Mouse (Mus musculus) MEL (cell line): ENCODE measurements around the gene Cers6. TPM values are rescaled to one million over a fixed set of nuclear protein-coding genes. Genes with fewer than 3 reads are reported as not detected.

Experiments
- DNase-seq: peaks from one replicate; pipeline ENCODE4 v3.0.0; 2011; ENCODE audit warnings: low read depth, low spot score
- H3K27ac ChIP-seq: 2 replicates; pipeline ENCODE4 v1.5.1; 2012; ENCODE audit warnings: low read depth, mild to moderate bottlenecking, control low read depth, low read length, moderate library complexity; ENCODE audit not compliant: control insufficient read depth
- H3K27me3 ChIP-seq, 2 experiments: fragments of 150-350 bp in 1 of 2; sonication (generic) in 1 of 2; 2 replicates each; pipeline ENCODE4 v1.6.1; 2012; ENCODE audit warnings: low read length in 2 of 2, mild to moderate bottlenecking in 2 of 2, improper control_type of control experiment in 1 of 2, moderate library complexity in 1 of 2; ENCODE audit not compliant: insufficient read depth in 2 of 2, control insufficient read depth in 1 of 2
- H3K36me3 ChIP-seq, 2 experiments: 2 replicates each; pipeline ENCODE4 v1.6.1; 2012 to 2014; ENCODE audit warnings: low read length in 2 of 2, improper control_type of control experiment in 1 of 2, inconsistent platforms in 1 of 2, mild to moderate bottlenecking in 1 of 2; ENCODE audit not compliant: insufficient read depth in 2 of 2, control insufficient read depth in 1 of 2
- H3K4me1 ChIP-seq, 2 experiments: fragments of 150-350 bp in 1 of 2; sonication (generic) in 1 of 2; 2 replicates each; pipeline ENCODE4 v1.6.1; 2012; ENCODE audit warnings: low read length in 2 of 2, improper control_type of control experiment in 1 of 2, mild to moderate bottlenecking in 1 of 2; ENCODE audit not compliant: insufficient read depth in 2 of 2, control insufficient read depth in 1 of 2
- H3K4me3 ChIP-seq, 2 experiments: fragments of 150-350 bp in 1 of 2; sonication (generic) in 1 of 2; 2 replicates each; pipeline ENCODE4 v1.5.1; 2012; ENCODE audit warnings: low read depth in 2 of 2, low read length in 2 of 2, mild to moderate bottlenecking in 2 of 2, moderate library complexity in 2 of 2, control low read depth in 1 of 2, improper control_type of control experiment in 1 of 2; ENCODE audit not compliant: control insufficient read depth in 1 of 2, insufficient read depth in 1 of 2
- H3K79me2 ChIP-seq: 2 replicates; pipeline ENCODE4 v1.6.1; 2012; ENCODE audit warnings: mild to moderate bottlenecking, low read length, moderate library complexity; ENCODE audit not compliant: control insufficient read depth, poor library complexity, insufficient read depth
- H3K9ac ChIP-seq: 2 replicates; pipeline ENCODE4 v1.6.1; 2012; ENCODE audit warnings: low read depth, mild to moderate bottlenecking, control low read depth, low read length, moderate library complexity; ENCODE audit not compliant: control insufficient read depth, poor library complexity, severe bottlenecking
- H3K9me3 ChIP-seq: fragments of 150-350 bp; sonication (generic); replicated peaks from 2 replicates; pipeline ENCODE4 v1.6.1; 2012; ENCODE audit warnings: mild to moderate bottlenecking, low read length, improper control_type of control experiment, moderate library complexity; ENCODE audit not compliant: insufficient read depth
- CHD2 ChIP-seq: IDR thresholded peaks from 2 replicates; pipeline ENCODE4 v1.6.1; 2011; ENCODE audit warnings: low read length, improper control_type of control experiment
- CTCF ChIP-seq, 3 experiments: IDR thresholded peaks in 2 of 3; conservative IDR thresholded peaks in 1 of 3; 2 replicates each; pipeline ENCODE4 v1.5.1; 2011 to 2012; ENCODE audit warnings: low read length in 3 of 3, low read depth in 2 of 3, mild to moderate bottlenecking in 2 of 3, improper control_type of control experiment in 1 of 3, inconsistent platforms in 1 of 3, mixed read lengths in 1 of 3, moderate library complexity in 1 of 3; ENCODE audit not compliant: control insufficient read depth in 1 of 3, insufficient read depth in 1 of 3, poor library complexity in 1 of 3, severe bottlenecking in 1 of 3
- E2F4 ChIP-seq: IDR thresholded peaks from 2 replicates; pipeline ENCODE4 v1.6.1; 2011; ENCODE audit warnings: low read depth, low read length, improper control_type of control experiment, borderline replicate concordance
- GABPA ChIP-seq: IDR thresholded peaks from 2 replicates; pipeline ENCODE4 v1.6.1; 2012; ENCODE audit warnings: low read depth, mild to moderate bottlenecking, inconsistent platforms, low read length, improper control_type of control experiment, moderate library complexity
- HCFC1 ChIP-seq: IDR thresholded peaks from 2 replicates; pipeline ENCODE4 v1.6.1; 2012; ENCODE audit warnings: low read depth, mild to moderate bottlenecking, inconsistent platforms, low read length, improper control_type of control experiment, moderate library complexity
- MAFK ChIP-seq: IDR thresholded peaks from 2 replicates; pipeline ENCODE4 v1.6.1; 2011; ENCODE audit warnings: low read depth, mild to moderate bottlenecking, low read length, improper control_type of control experiment, borderline replicate concordance
- MAX ChIP-seq: IDR thresholded peaks from 2 replicates; pipeline ENCODE4 v1.6.1; 2011; ENCODE audit warnings: low read length, improper control_type of control experiment
- MAZ ChIP-seq: IDR thresholded peaks from 2 replicates; pipeline ENCODE4 v1.6.1; 2012; ENCODE audit warnings: low read depth, mild to moderate bottlenecking, inconsistent platforms, low read length, improper control_type of control experiment
- MEF2A ChIP-seq: IDR thresholded peaks from 2 replicates; pipeline ENCODE4 v1.6.1; 2014; ENCODE audit warnings: low read depth, mild to moderate bottlenecking, inconsistent platforms, low read length, improper control_type of control experiment; ENCODE audit not compliant: poor library complexity, insufficient replicate concordance, severe bottlenecking; ENCODE audit errors: extremely low read depth
- MXI1 ChIP-seq: IDR thresholded peaks from 2 replicates; pipeline ENCODE4 v1.6.1; 2011; ENCODE audit warnings: mild to moderate bottlenecking, low read depth, low read length, improper control_type of control experiment
- NRF1 ChIP-seq: IDR thresholded peaks from 2 replicates; pipeline ENCODE4 v1.6.1; 2014; ENCODE audit warnings: low read depth, mild to moderate bottlenecking, inconsistent platforms, low read length, improper control_type of control experiment, moderate library complexity; ENCODE audit not compliant: poor library complexity, insufficient read depth, severe bottlenecking
- POLR2A ChIP-seq, 2 experiments: IDR thresholded peaks; 2 replicates each; pipeline ENCODE4 v1.6.1; 2011 to 2012; ENCODE audit warnings: low read length in 2 of 2, mild to moderate bottlenecking in 2 of 2, control low read depth in 1 of 2, improper control_type of control experiment in 1 of 2, low read depth in 1 of 2, moderate library complexity in 1 of 2; ENCODE audit not compliant: control insufficient read depth in 1 of 2, insufficient read depth in 1 of 2, poor library complexity in 1 of 2
- RAD21 ChIP-seq: IDR thresholded peaks from 2 replicates; pipeline ENCODE4 v1.6.1; 2011; ENCODE audit warnings: mild to moderate bottlenecking, low read depth, low read length, improper control_type of control experiment
- RCOR1 ChIP-seq: IDR thresholded peaks from 2 replicates; pipeline ENCODE4 v1.6.1; 2012; ENCODE audit warnings: low read depth, mild to moderate bottlenecking, inconsistent platforms, low read length, improper control_type of control experiment
- TAL1 ChIP-seq: IDR thresholded peaks from 2 replicates; pipeline ENCODE4 v1.6.1; 2012; ENCODE audit warnings: mild to moderate bottlenecking, inconsistent platforms, low read length, moderate library complexity, mixed read lengths
- TBP ChIP-seq: IDR thresholded peaks from 2 replicates; pipeline ENCODE4 v1.8.0; 2011; ENCODE audit warnings: low read depth, low read length, improper control_type of control experiment
- UBTF ChIP-seq: IDR thresholded peaks from 2 replicates; pipeline ENCODE4 v1.6.1; 2012; ENCODE audit warnings: low read depth, mild to moderate bottlenecking, inconsistent platforms, low read length, improper control_type of control experiment, moderate library complexity, borderline replicate concordance; ENCODE audit not compliant: insufficient read depth
- USF1 ChIP-seq: IDR thresholded peaks from 2 replicates; pipeline ENCODE4 v1.6.1; 2014; ENCODE audit warnings: low read depth, mild to moderate bottlenecking, inconsistent platforms, low read length, improper control_type of control experiment, moderate library complexity
- USF2 ChIP-seq, 2 experiments: IDR thresholded peaks; 2 replicates each; pipeline ENCODE4 v1.6.1; 2011 to 2012; ENCODE audit warnings: improper control_type of control experiment in 2 of 2, low read length in 2 of 2, borderline replicate concordance in 1 of 2, inconsistent platforms in 1 of 2, low read depth in 1 of 2, mild to moderate bottlenecking in 1 of 2; ENCODE audit not compliant: insufficient read depth in 1 of 2
- ZC3H11A ChIP-seq: IDR thresholded peaks from 2 replicates; pipeline ENCODE4 v1.6.1; 2012; ENCODE audit warnings: low read depth, mild to moderate bottlenecking, inconsistent platforms, low read length, improper control_type of control experiment
- ZKSCAN1 ChIP-seq: IDR thresholded peaks from 2 replicates; pipeline ENCODE4 v1.6.1; 2012; ENCODE audit warnings: low read depth, mild to moderate bottlenecking, inconsistent platforms, low read length, improper control_type of control experiment, moderate library complexity
- ZNF384 ChIP-seq: IDR thresholded peaks from 2 replicates; pipeline ENCODE4 v1.6.1; 2012; ENCODE audit warnings: low read depth, mild to moderate bottlenecking, inconsistent platforms, low read length, improper control_type of control experiment
- polyA plus RNA-seq, 2 experiments: library from polyadenylated mRNA; stranded (reverse) in 1 of 2; unstranded in 1 of 2; fragments of >175 nt in 1 of 2; fragments of >200 nt in 1 of 2; gene quantifications; 2 replicates each; pipeline versions ENCODE4 v1.2.1 to v1.2.4; 2012; ENCODE audit warnings: low replicate concordance in 2 of 2, low read depth in 1 of 2; ENCODE audit not compliant: insufficient read length in 2 of 2, insufficient read depth in 1 of 2, missing spikeins in 1 of 2
- total RNA-seq: library from RNA; depleted of rRNA; stranded (reverse); fragments of 300-350 nt; gene quantifications from 2 replicates; pipeline ENCODE4 v1.2.3, GENCODE M21; 2012

Gene Cers6
- total and polyA plus RNA-seq, 3 experiments: not detected

DNA sequence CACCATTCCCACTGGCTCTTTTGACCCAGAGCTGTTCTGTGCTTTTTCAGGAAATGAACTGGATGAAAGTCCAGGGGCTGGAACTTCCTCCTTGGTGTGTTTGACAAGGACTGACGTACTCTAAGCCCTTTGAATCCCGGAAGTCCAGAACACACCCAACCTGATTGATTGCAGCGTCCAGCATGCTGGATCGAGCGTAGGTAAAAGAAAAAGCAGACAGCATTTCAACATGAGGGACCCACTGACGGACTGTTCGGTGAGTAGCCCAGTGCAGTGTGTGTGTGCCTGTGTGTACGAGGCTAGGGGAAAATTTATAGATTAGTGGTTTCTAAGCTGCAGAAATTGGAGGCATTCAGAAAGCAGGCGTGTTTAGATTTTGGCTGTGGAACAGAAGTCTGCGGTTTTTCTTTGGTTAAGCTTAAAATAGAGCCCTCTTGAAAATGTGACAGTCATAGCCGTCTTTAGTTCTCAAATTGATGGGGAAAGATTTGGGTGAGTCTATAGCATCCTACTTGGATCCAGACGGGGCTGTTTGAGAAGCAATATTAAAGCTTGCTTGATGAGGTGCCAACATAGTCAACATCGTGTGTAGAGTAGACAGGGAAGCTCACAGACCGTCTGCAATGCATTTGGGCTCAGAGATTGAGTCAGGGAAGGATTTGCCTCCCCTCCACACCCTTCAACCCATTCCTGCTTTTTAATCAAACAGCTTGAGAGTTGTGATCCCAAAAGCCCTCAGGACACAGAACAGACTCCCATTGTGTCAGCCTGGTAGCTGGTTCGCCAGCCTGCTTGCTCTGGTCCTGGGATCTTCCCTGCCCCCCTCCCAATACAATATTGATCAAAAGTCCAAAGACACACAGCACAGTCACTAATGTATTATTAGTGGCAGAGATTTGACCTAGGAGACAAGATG, 274.7 kb downstream of the Cers6 start, which contains the start of gene Nostrin:
Nostrin (plus strand) TSS at position 140 of the 916 bp plus-strand sequence.
- H3K4me3 ChIP-seq: no peak within 1 kb of the TSS

DNA sequence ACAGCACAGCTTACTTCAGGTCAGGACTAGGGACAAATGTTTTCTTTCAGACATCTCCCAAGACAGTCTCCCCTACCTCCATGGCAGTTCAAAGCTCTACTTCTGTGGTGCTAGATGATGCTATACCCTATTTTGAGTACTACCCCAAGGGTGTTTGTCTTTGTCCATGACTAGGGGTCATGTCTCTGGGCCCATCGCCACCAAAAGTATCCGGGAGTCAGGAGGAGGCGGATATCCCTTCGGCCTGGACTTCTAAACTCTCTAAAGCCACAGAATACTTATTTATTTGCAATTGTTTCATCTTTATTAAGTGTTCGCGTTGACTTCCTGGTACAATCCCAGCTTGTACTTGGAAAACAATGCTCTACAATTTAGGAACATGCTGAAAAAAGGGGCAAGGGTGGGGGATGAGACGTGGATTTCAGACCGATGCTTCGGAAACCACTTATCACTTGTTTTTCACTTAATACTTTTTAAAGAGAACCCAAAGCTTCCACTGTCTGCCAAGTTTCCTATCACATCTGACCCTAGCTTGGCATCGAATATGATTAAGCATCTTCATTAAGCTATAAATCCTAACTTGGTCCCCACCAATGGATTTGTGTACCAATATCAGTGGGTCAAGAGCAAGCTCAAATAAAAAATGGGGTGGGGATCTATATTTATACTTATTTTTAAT, 276.3 kb downstream of the Cers6 start:
- no peak overlapping the region for H3K27ac ChIP-seq
- H3K4me1 ChIP-seq: no peaks in the 10 kb centered on the region
- DNase-seq: no peak
- no peak for TF ChIP-seq ZNF384
- no peak for TF ChIP-seq MEF2A
- no peak for TF ChIP-seq E2F4
- no peak for TF ChIP-seq MXI1
- TF ChIP-seq TAL1: no peak
- TF ChIP-seq ZC3H11A: no peak
- TF ChIP-seq CHD2: no peak
- TF ChIP-seq MAX: no peak
- no peak for TF ChIP-seq ZKSCAN1
- no peak for TF ChIP-seq USF2 (IDR thresholded peaks at IDR 0.05; ENCODE audit: borderline replicate concordance in 1 of 2, insufficient read depth in 1 of 2, low read depth in 1 of 2, low read length in 2 of 2)
- TF ChIP-seq POLR2A (IDR thresholded peaks at IDR 0.05; ENCODE audit: control insufficient read depth in 1 of 2, insufficient read depth in 1 of 2, low read depth in 1 of 2, low read length in 2 of 2, poor library complexity in 1 of 2): no peak
- no peaks in the 10 kb centered on the region for H3K27me3 ChIP-seq
- H3K79me2 ChIP-seq: no peaks in the 10 kb centered on the region
- no peaks in the 10 kb centered on the region for H3K36me3 ChIP-seq
- no peak overlapping the region for H3K4me3 ChIP-seq
- no peak overlapping the region for H3K9ac ChIP-seq
- no peaks in the 10 kb centered on the region for H3K9me3 ChIP-seq

More for the DNA sequence above, 274.7 kb downstream of the Cers6 start, which contains the start of gene Nostrin:
- H3K9ac ChIP-seq: no peak within 1 kb of the TSS
- no peaks in the 10 kb centered on the region for H3K27me3 ChIP-seq
- H3K79me2 ChIP-seq: no peaks in the 10 kb centered on the region
- no peak within 1 kb of the TSS for H3K27ac ChIP-seq
- TF ChIP-seq POLR2A (IDR thresholded peaks at IDR 0.05; ENCODE audit: control insufficient read depth in 1 of 2, insufficient read depth in 1 of 2, low read depth in 1 of 2, low read length in 2 of 2, poor library complexity in 1 of 2) (no peak), TAL1 (no peak)
- H3K9me3 ChIP-seq: no peaks in the 10 kb centered on the region
- no peaks in the 10 kb centered on the region for H3K36me3 ChIP-seq
- H3K4me1 ChIP-seq: no peaks in the 10 kb centered on the region
- no peak for DNase-seq

DNA sequence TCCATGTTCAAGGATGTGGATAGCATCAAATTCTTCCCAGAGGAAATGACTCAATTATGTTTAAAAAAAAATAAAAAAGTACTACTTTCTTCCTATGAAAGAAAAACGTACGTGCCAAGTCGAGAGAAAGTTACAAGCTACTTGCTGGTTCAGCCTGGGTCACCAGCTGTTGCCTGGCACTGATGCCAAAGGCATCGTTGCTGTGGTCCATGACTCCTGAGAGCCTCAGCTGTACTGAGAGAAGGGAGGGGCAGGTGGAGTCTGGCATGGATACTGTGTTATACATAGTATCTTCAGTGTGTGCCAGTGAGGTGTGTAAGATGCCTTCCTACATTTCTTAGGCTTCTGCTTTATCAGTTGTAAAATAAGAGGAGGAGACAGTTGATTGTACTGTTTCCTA, 277.5 kb downstream of the Cers6 start:
- no peak for DNase-seq
- no peak overlapping the region for H3K27ac ChIP-seq
- no peak overlapping the region for H3K9ac ChIP-seq
- H3K79me2 ChIP-seq: no peaks in the 10 kb centered on the region
- H3K4me1 ChIP-seq: no peaks in the 10 kb centered on the region
- no peaks in the 10 kb centered on the region for H3K27me3 ChIP-seq
- H3K36me3 ChIP-seq: no peaks in the 10 kb centered on the region
- H3K4me3 ChIP-seq: no peak overlapping the region
- H3K9me3 ChIP-seq: no peaks in the 10 kb centered on the region
- TF ChIP-seq RCOR1 (no peak), MAFK (no peak), NRF1 (no peak), USF1 (no peak), TBP (no peak), MAZ (no peak), MEF2A (no peak), E2F4 (no peak), CTCF (IDR thresholded peaks at IDR 0.05 in 2 of 3, conservative IDR thresholded peaks at IDR 0.05 in 1 of 3; ENCODE audit: control insufficient read depth in 1 of 3, insufficient read depth in 1 of 3, low read depth in 2 of 3, low read length in 3 of 3, poor library complexity in 1 of 3, severe bottlenecking in 1 of 3) (no peak), HCFC1 (no peak), RAD21 (no peak), ZNF384 (no peak), UBTF (no peak), GABPA (no peak)
